Mouse (Mus musculus) cerebellum, postnatal 4 days (tissue): ENCODE measurements at regions not wholly inside any gene's neighbourhood (a gene's known extent, or its start where the extent isn't known, plus 50 kb on each side); places are given as distances from the start of the nearest gene placed in this dataset.
A peak's percentile ranks its signal among the peaks of the same experiment; 100 is the strongest.
"Not testable (repeated sequence)": the region's sequence is repeated elsewhere in the genome, so short reads cannot be mapped to it uniquely, and the experiment has no call there.

Experiments used
- DNase-seq, 2 experiments: peaks; one replicate each; pipeline ENCODE4 v3.0.0; 2022; ENCODE audit warnings: low spot score in 2 of 2, mixed read lengths in 1 of 2

- no peak for DNase-seq
These were observed 321.7 kb upstream of the Zic4 start for GRCm38 (mm10) chr9:91040546-91040945.

- DNase-seq: no peak
These were observed 313.6 kb upstream of the Zic4 start for GRCm38 (mm10) chr9:91048569-91048968.

- DNase-seq: no peak
These were observed 309.0 kb upstream of the Zic4 start for GRCm38 (mm10) chr9:91053065-91053793.

GRCm38 (mm10) chr9:91059460-91059859 is 302.8 kb upstream of the Zic4 start:
- no peak for DNase-seq

- DNase-seq: no peak
These were observed 292.7 kb upstream of the Zic4 start for GRCm38 (mm10) chr9:91069496-91069895.

DNA sequence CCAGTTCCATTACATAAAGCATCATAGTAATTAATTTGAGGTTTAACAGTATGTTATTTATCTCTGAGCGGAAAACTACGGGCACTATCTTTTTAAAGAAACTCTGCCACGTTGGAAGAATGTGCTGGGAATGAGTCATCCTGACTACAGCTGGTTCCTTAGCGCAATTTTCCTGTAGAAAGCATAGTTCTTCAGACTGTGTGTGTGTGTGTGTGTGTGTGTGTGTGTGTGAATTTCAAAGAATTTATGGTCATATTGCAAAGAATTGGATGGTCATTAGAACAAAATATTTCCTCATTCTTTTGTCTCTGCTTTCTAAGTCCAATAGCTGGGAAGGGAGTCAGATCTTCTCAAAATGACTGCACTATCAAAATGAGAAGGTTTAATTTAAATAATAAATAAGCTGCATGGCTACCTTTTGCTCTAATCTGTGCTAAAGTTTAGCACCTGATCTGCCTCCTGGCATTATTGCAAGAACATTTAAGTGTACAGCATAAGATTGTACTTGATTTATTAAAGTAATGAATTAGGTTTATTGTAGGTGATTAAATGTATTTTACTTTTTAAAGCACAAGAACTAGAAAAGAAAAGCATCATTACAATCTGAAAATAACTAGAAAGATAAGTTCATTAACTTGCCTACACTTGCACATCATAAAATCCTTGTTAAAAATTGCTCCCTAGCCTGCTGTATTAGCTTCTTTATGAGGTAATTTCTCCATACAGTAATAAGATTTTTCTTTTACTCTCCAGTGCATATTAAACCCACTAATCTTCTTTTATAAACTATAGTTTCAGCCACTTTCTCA is 288.6 kb upstream of the Zic4 start:
- no peak for DNase-seq

- no peak for DNase-seq
These were observed 288.1 kb upstream of the Zic4 start for GRCm38 (mm10) chr9:91074175-91074480.

GRCm38 (mm10) chr9:91077490-91077889 is 284.7 kb upstream of the Zic4 start:
- DNase-seq: no peak

GRCm38 (mm10) chr9:91083791-91084190 is 278.4 kb upstream of the Zic4 start:
- no peak for DNase-seq

GRCm38 (mm10) chr9:91085923-91086322 is 276.3 kb upstream of the Zic4 start:
- DNase-seq: no peak

DNA sequence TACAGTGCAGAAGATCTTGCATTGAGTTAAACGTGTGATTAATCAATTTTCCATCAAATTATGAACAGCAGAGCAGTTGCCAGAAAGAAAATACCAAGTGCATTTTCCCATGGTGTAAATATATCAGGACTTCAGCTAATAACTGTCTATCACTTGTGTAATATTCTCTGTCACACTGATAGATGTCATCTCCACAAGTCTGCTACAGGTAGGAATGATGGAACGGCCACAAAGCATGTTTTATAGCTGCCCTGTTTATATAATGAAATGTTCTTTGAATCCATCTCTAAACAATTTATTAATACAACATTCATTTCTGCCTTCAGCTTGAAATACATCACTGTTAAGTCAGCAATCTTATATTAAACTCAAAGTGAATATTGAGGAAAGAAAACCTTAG is 272.9 kb upstream of the Zic4 start:
- no peak for DNase-seq

DNA sequence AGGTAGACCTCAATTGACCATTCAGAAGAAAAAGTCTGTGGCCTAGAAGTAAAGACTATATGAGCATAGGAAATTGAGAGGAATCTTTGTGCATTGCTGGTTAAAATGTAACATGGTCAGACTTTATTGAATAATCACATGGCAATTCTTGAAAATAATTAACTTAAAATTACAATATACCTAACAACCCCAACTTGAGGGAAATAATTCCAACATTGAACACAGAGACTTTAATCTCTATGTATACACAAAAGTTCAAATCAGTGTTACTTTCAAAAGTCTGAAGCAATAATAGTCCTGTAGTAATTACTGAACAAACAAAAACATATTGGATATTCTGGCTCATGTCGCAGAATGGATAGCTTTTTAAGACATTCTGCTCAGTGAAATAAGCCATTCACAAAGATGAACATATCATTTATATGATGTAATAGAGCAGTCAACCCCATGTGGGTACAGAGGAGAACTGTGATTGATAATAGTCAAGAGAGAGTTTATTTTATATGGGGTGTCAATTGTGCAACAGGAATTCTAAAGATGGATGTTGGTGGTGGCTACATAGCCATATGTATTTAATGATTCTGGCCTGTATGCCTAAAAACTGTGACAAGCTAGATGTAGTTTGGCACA is 270.7 kb upstream of the Zic4 start:
- no peak for DNase-seq

GRCm38 (mm10) chr9:91101614-91102407 is 260.4 kb upstream of the Zic4 start:
- no peak for DNase-seq

DNA sequence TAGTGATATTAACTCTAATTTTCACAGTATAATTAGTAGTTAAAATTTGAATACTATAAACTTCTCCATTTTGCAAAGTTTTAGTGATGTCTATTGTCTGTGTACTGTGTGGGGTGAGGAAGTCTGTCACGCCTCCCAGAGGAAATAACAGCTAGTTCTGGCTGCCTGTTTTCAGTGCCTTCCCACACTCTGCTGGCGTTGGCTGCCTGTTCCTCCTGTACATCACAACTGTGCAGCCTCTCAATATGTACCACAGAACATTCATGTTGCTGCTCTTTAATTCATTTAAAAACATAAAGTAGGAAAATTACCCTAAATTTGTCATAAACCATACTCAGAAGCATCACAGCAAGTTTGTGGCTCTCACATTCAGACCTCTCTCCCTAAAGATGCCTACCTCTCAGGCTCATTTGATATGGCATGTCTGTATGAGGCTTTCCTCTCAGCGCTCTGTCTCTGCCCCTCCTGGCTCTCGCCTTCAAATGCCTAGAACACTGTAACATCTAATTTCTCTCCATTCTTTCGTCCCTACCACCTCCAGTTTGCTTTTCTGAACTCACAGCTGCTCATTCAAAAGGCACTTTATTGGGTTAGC is 239.7 kb upstream of the Zic4 start:
- DNase-seq: no peak

DNA sequence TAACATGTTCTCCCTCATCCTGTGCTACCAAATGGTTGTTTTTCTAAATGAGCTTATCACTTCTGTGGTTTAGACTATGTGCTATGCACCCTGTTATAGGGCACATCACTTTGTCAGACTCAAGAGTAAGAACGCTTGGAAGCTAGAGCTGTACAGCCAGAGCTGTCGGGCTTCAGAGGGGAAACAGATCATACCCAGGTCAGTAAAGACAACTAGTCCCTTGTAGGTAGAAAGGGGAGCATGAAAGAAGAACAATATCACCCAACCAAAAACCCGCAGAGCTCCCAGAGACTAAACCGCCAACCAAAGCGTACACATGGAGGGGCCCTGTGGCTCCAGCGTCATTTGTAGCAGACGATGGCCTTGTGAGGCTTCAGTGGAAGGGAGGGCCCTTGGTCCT is 239.0 kb upstream of the Zic4 start:
- no peak for DNase-seq

DNA sequence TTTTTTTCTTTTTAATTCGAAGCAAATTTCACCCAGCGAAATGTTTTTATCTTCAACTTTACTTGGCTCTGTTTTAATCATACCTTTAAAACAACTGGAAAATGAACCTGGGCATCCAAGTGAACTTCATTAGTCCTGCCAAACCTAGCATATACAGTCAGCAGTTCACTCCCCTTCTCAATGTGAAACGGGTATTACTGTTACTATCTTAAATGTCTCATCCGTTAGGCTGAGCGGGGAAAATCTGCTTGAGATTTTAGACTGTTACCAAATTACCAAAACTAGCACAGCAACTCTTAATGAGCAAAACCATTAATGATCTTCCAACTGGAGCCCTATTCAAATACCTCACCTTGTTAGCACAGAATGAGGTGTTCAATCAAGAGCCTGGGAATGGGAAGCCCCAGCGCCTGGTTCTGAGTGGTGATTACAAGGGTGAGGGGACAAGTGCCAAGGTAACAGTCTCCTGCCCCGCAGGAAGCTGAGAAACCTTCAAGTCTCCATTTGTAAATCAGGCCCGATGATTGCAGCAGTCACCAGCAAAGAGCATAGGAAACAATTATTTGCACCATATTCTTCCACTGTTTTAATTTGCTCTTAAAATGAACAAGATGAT is 235.5 kb upstream of the Zic4 start:
- peak; percentile 24 to 61 for DNase-seq

DNA sequence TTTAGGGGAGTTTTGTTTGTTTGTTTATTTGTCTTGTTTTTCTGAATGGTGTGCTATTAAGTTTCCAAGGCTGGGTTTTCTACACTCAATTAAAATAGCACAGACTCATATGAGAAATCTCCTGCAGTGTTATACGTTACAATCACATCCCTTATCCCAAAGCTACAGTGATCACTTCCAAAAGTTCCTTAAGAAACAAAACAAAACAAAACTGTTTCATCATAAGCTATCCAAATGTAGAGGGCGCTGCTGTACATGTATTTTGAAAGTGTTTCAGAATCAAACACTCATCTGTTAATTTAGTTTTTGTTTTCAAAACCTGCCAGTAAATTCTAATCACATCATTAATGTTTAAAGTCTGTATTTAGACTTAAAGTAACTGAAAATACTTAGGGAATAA is 233.7 kb upstream of the Zic4 start:
- not testable (repeated sequence) for DNase-seq

GRCm38 (mm10) chr9:91130111-91130720 is 232.0 kb upstream of the Zic4 start:
- DNase-seq: no peak

DNA sequence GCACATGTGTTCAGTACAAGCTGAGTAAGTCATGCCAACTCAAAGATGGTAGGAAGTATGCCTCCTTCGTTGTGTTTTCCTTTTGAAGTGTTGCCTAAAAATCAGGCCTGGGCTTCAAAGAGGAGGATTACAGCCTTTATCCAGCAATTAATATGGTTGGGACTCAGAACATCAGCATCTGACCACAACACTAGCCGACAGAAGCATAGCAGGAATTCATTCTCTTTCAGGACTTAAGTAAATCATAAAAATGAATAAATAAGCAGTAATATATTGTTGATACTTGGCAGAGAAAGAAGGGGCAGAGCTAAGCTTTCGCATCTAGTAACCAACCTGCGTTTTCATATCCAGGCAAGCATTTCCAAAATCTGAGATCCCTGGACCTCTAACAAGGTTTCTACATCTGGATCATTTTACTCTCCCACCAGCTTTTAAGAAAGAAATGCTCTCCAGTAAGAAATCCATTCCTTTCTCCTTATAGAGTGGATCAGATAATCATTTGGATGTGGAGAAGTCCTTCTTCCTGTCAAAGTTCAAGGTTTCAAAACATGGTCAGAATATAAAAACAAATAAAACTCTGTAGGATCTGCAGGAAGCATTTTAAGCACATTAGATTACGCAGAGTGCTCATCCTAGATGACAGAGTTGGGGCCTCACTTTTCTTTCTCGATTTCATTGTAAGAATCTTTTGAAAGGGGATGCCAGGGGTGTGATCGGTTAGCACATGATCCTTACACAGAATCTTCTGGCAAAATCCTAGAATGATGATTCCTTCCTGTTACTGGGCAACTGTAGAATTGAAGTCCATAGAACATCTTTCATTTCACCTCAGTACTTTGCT is 230.6 kb upstream of the Zic4 start:
- DNase-seq: no peak

- DNase-seq: no peak
These were observed 229.7 kb upstream of the Zic4 start for GRCm38 (mm10) chr9:91132531-91132930.
